Mouse (Mus musculus): ENCODE data around the gene Lmo1.

Lmo1 gene

GRCm38 (mm10) chr7:109174949-109175669, at the start of gene Lmo1:
Gene Lmo1 (minus strand): TSS chr7:109175207.
- peak; percentile 64 for ATAC-seq (ENCODE audit: low TSS enrichment)

- no peak for ATAC-seq (ENCODE audit: low TSS enrichment)
Measured at GRCm38 (mm10) chr7:109221716-109222110, 46.7 kb upstream of the Lmo1 start.

GRCm38 (mm10) chr7:109220766-109221715, 46.0 kb upstream of the Lmo1 start:
- no peak for ATAC-seq (ENCODE audit: low TSS enrichment)

GRCm38 (mm10) chr7:109220026-109220425, 45.0 kb upstream of the Lmo1 start:
- no peak for ATAC-seq (ENCODE audit: low TSS enrichment)

- ATAC-seq (ENCODE audit: low TSS enrichment) = no peak
Measured at GRCm38 (mm10) chr7:109218977-109219271, 43.9 kb upstream of the Lmo1 start.

- ATAC-seq (ENCODE audit: low TSS enrichment) = peak; percentile 95
Measured at GRCm38 (mm10) chr7:109218130-109218976, 43.3 kb upstream of the Lmo1 start.

GRCm38 (mm10) chr7:109209804-109210203, 34.8 kb upstream of the Lmo1 start:
- ATAC-seq (ENCODE audit: low TSS enrichment) = no peak

- no peak for ATAC-seq (ENCODE audit: low TSS enrichment)
Measured at GRCm38 (mm10) chr7:109207811-109208210, 32.8 kb upstream of the Lmo1 start.

GRCm38 (mm10) chr7:109206358-109206757, 31.4 kb upstream of the Lmo1 start:
- ATAC-seq (ENCODE audit: low TSS enrichment) = no peak

- ATAC-seq (ENCODE audit: low TSS enrichment) = no peak
Measured at GRCm38 (mm10) chr7:109203140-109203539, 28.1 kb upstream of the Lmo1 start.

GRCm38 (mm10) chr7:109200559-109200958, 25.6 kb upstream of the Lmo1 start:
- no peak for ATAC-seq (ENCODE audit: low TSS enrichment)

GRCm38 (mm10) chr7:109197161-109197650, 22.2 kb upstream of the Lmo1 start:
- no peak for ATAC-seq (ENCODE audit: low TSS enrichment)

GRCm38 (mm10) chr7:109196399-109197082, 21.5 kb upstream of the Lmo1 start:
- ATAC-seq (ENCODE audit: low TSS enrichment) = no peak

GRCm38 (mm10) chr7:109195982-109196381, 21.0 kb upstream of the Lmo1 start:
- ATAC-seq (ENCODE audit: low TSS enrichment) = no peak

- ATAC-seq (ENCODE audit: low TSS enrichment) = no peak
Measured at GRCm38 (mm10) chr7:109194850-109195249, 19.8 kb upstream of the Lmo1 start.

GRCm38 (mm10) chr7:109187244-109188035, 12.4 kb upstream of the Lmo1 start:
- no peak for ATAC-seq (ENCODE audit: low TSS enrichment)

- no peak for ATAC-seq (ENCODE audit: low TSS enrichment)
Measured at GRCm38 (mm10) chr7:109185975-109186374, 11.0 kb upstream of the Lmo1 start.

- no peak for ATAC-seq (ENCODE audit: low TSS enrichment)
Measured at GRCm38 (mm10) chr7:109185564-109185963, 10.6 kb upstream of the Lmo1 start.

GRCm38 (mm10) chr7:109176688-109177087, 1.7 kb upstream of the Lmo1 start:
- no peak for ATAC-seq (ENCODE audit: low TSS enrichment)

Measured in frontal cortex, adult (tissue).